Mouse (Mus musculus): ENCODE data around the gene Nck2. TPM values are rescaled to one million over a fixed set of nuclear protein-coding genes. Genes with fewer than 3 reads are reported as not detected.

The Nck2 gene
- polyA plus RNA-seq, 1 experiment from 2014 or later: 41.4 TPM

DNA sequence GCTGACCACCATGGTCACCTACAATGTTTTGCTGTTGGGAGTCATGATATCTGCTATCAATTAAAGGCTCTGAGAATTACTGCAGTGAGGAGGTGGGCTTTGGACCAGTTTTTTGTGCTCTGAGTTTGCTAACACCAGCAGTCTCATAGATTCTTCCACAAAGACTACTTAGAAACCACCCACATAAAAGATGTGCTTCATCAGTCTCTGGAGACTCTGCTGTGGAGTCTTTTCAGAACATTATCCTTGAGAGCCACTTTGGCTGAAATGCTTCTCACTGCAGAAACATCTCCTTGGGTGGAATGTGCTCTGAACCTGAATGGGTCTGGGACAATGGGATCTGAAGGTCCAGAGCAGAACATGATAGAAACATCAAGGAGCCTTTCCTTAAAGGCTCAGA lies 153.4 kb downstream of the Nck2 start:
- ATAC-seq (ENCODE audit: low FRiP score, low TSS enrichment) (no peak), DNase-seq (ENCODE audit: low spot score) (no peak)
- Histone ChIP-seq H3K9ac (ENCODE audit: low read length) (no peak overlapping the region), H3K4me1 (replicated peaks; ENCODE audit: control insufficient read depth, insufficient read depth) (no peaks in the 10 kb centered on the region), H3K36me3 (ENCODE audit: control insufficient read depth, insufficient read depth, low read length) (no peaks in the 10 kb centered on the region), H3K27me3 (ENCODE audit: control insufficient read depth, insufficient read depth, low read length) (no peaks in the 10 kb centered on the region), H3K27ac (replicated peaks) (no peak overlapping the region), H3K4me2 (replicated peaks; ENCODE audit: low read depth) (no peak overlapping the region), H3K9me3 (ENCODE audit: control insufficient read depth, low read length) (0 out of 2 replicates have a peak, but pooled peaks cover 2% of the 10 kb centered on the region), H3K4me3 (ENCODE audit: low read depth, low read length) (no peak overlapping the region)
- TF ChIP-seq CTCF (IDR thresholded peaks at IDR 0.05; ENCODE audit: low read depth): no peak
- no peak for TF ChIP-seq EP300 (optimal IDR thresholded peaks at IDR 0.05)

DNA sequence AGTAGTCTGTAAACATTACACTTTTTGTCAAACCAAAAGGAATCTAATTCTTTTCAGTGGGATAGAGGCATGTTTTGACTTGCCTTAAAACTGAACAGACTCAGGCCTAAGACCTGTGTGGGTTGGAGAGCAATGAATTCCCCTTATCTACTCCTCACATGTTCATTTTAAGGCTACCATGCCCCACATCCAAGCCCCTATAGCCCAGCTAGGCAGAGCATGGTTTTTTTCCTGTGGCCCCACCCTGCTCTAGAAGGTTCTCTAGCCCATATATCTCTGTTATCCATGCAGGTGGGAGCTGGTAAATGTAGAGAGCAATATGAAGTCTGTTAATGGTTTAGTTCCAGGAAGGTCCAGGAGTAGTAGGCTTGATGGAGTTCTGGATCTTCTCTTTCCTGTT lies 155.1 kb downstream of the Nck2 start:
- ATAC-seq (ENCODE audit: low FRiP score, low TSS enrichment) (no peak), DNase-seq (ENCODE audit: low spot score) (no peak)
- no peaks in the 10 kb centered on the region for H3K36me3 ChIP-seq (ENCODE audit: control insufficient read depth, insufficient read depth, low read length)
- no peaks in the 10 kb centered on the region for H3K4me1 ChIP-seq (replicated peaks; ENCODE audit: control insufficient read depth, insufficient read depth)
- no peaks in the 10 kb centered on the region for H3K27me3 ChIP-seq (ENCODE audit: control insufficient read depth, insufficient read depth, low read length)
- H3K4me3 ChIP-seq (ENCODE audit: low read depth, low read length): no peak overlapping the region
- TF ChIP-seq EP300 (optimal IDR thresholded peaks at IDR 0.05): no peak
- TF ChIP-seq CTCF (IDR thresholded peaks at IDR 0.05; ENCODE audit: low read depth): no peak
- H3K9me3 ChIP-seq (ENCODE audit: control insufficient read depth, low read length): 0 out of 2 replicates have a peak, but pooled peaks cover 2% of the 10 kb centered on the region
- no peak overlapping the region for H3K27ac ChIP-seq (replicated peaks)
- no peak overlapping the region for H3K4me2 ChIP-seq (replicated peaks; ENCODE audit: low read depth)
- no peak overlapping the region for H3K9ac ChIP-seq (ENCODE audit: low read length)

DNA sequence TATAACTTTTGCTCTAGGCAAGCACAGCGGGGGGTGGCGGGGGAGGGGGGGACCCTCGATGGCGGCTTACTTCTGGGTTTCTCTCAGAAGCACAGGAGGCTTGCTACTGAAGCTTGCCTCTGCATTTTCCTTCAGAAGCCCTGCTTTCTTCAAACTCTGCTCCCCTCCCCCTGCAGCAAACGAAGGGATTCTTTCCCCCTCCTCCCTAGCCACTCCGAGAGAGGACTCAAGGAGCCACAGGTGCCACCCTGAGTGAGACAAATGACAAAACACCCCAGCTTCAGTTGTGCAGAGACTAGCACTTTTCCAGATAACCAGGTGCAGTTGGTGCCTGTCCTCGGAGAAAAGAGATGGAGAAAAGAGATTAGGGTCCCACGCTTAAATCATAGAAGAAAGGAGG lies 156.7 kb downstream of the Nck2 start:
- 0 out of 2 replicates have a peak, but pooled peaks cover 2% of the 10 kb centered on the region for H3K9me3 ChIP-seq (ENCODE audit: control insufficient read depth, low read length)
- TF ChIP-seq EP300 (optimal IDR thresholded peaks at IDR 0.05): no peak
- TF ChIP-seq CTCF (IDR thresholded peaks at IDR 0.05; ENCODE audit: low read depth): no peak
- H3K27ac ChIP-seq (replicated peaks): no peak overlapping the region
- H3K4me1 ChIP-seq (replicated peaks; ENCODE audit: control insufficient read depth, insufficient read depth): no peaks in the 10 kb centered on the region
- H3K4me3 ChIP-seq (ENCODE audit: low read depth, low read length): no peak overlapping the region
- no peak overlapping the region for H3K4me2 ChIP-seq (replicated peaks; ENCODE audit: low read depth)
- H3K9ac ChIP-seq (ENCODE audit: low read length): no peak overlapping the region
- H3K27me3 ChIP-seq (ENCODE audit: control insufficient read depth, insufficient read depth, low read length): no peaks in the 10 kb centered on the region
- ATAC-seq (ENCODE audit: low FRiP score, low TSS enrichment) (no peak), DNase-seq (ENCODE audit: low spot score) (no peak)
- 35% methylated on average over 8 of the region's 8 CpGs for WGBS
- H3K36me3 ChIP-seq (ENCODE audit: control insufficient read depth, insufficient read depth, low read length): no peaks in the 10 kb centered on the region

DNA sequence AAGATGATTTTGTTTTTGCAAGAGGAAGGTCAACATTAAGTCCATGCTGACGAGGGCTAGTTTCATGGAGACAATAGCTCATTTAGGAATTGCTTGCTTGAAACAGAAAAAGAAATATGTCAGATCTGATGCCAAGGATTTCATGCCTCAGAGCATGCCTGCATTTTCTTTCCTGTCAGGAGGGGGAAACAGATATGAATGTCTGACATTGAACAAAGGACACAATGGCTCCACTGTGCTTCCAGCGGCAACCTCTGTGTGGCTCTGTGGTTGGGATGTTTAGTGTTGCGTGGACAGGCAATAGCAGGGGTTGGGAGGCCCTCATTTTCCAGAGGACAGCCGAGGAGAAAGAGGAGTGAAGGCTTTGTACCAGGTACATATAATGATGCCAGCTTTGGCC lies 171.6 kb downstream of the Nck2 start:
- TF ChIP-seq EP300 (optimal IDR thresholded peaks at IDR 0.05) (no peak), CTCF (IDR thresholded peaks at IDR 0.05; ENCODE audit: low read depth) (no peak)
- Histone ChIP-seq H3K36me3 (ENCODE audit: control insufficient read depth, insufficient read depth, low read length) (no peaks in the 10 kb centered on the region), H3K4me3 (ENCODE audit: low read depth, low read length) (no peak overlapping the region), H3K4me2 (replicated peaks; ENCODE audit: low read depth) (no peak overlapping the region), H3K27me3 (ENCODE audit: control insufficient read depth, insufficient read depth, low read length) (no peaks in the 10 kb centered on the region), H3K9ac (ENCODE audit: low read length) (no peak overlapping the region), H3K9me3 (ENCODE audit: control insufficient read depth, low read length) (no peaks in the 10 kb centered on the region), H3K27ac (replicated peaks) (no peak overlapping the region), H3K4me1 (replicated peaks; ENCODE audit: control insufficient read depth, insufficient read depth) (no peaks in the 10 kb centered on the region)
- 73% methylated on average over 4 of the region's 4 CpGs for WGBS
- no peak for ATAC-seq (ENCODE audit: low FRiP score, low TSS enrichment)
- no peak for DNase-seq (ENCODE audit: low spot score)

Other genes starting within 250 kb of the Nck2 start
- 124 and 126 TPM in 2 replicates for gene Fhl2, start 247.6 kb upstream of the Nck2 start, polyA plus RNA-seq (2015; fragmentation: Nextera tagmentation; extraction: Ambion mirVana)

Data from stomach, postnatal 0 days (tissue).